Mouse (Mus musculus): ENCODE measurements around the gene Sept9.

Gene Sept9

GRCm38 (mm10) chr11:117349429-117350363, 150.2 kb downstream of the Sept9 start:
- no peak for DNase-seq (ENCODE audit: low spot score)

- DNase-seq (ENCODE audit: low spot score): no peak
Measured at GRCm38 (mm10) chr11:117350462-117351222, 151.2 kb downstream of the Sept9 start.

GRCm38 (mm10) chr11:117353126-117353525, 153.7 kb downstream of the Sept9 start:
- no peak for DNase-seq (ENCODE audit: low spot score)

GRCm38 (mm10) chr11:117354107-117354506, 154.6 kb downstream of the Sept9 start:
- no peak for DNase-seq (ENCODE audit: low spot score)

GRCm38 (mm10) chr11:117356937-117357336, 157.5 kb downstream of the Sept9 start:
- no peak for DNase-seq (ENCODE audit: low spot score)

- DNase-seq (ENCODE audit: low spot score): peak; percentile 80
Measured at GRCm38 (mm10) chr11:117357916-117358639, 158.6 kb downstream of the Sept9 start.

GRCm38 (mm10) chr11:117359161-117359560, 159.7 kb downstream of the Sept9 start:
- no peak for DNase-seq (ENCODE audit: low spot score)

GRCm38 (mm10) chr11:117359870-117360269, 160.4 kb downstream of the Sept9 start:
- peak; percentile 57 for DNase-seq (ENCODE audit: low spot score)

GRCm38 (mm10) chr11:117360561-117360960, 161.1 kb downstream of the Sept9 start:
- DNase-seq (ENCODE audit: low spot score): no peak

- no peak for DNase-seq (ENCODE audit: low spot score)
Measured at GRCm38 (mm10) chr11:117362307-117362706, 162.8 kb downstream of the Sept9 start.

GRCm38 (mm10) chr11:117363918-117364317, 164.5 kb downstream of the Sept9 start:
- no peak for DNase-seq (ENCODE audit: low spot score)

GRCm38 (mm10) chr11:117366426-117366825, 167.0 kb downstream of the Sept9 start:
- no peak for DNase-seq (ENCODE audit: low spot score)

GRCm38 (mm10) chr11:117366861-117367357, 167.4 kb downstream of the Sept9 start:
- DNase-seq (ENCODE audit: low spot score): no peak

- no peak for DNase-seq (ENCODE audit: low spot score)
Measured at GRCm38 (mm10) chr11:117367937-117368336, 168.5 kb downstream of the Sept9 start.

- DNase-seq (ENCODE audit: low spot score): no peak
Measured at GRCm38 (mm10) chr11:117369347-117369746, 169.9 kb downstream of the Sept9 start.

- DNase-seq (ENCODE audit: low spot score): no peak
Measured at GRCm38 (mm10) chr11:117370262-117370850, 170.9 kb downstream of the Sept9 start.

GRCm38 (mm10) chr11:117372537-117372936, 173.1 kb downstream of the Sept9 start:
- DNase-seq (ENCODE audit: low spot score): no peak

- no peak for DNase-seq (ENCODE audit: low spot score)
Measured at GRCm38 (mm10) chr11:117373195-117373594, 173.7 kb downstream of the Sept9 start.

- no peak for DNase-seq (ENCODE audit: low spot score)
Measured at GRCm38 (mm10) chr11:117373870-117374269, 174.4 kb downstream of the Sept9 start.

GRCm38 (mm10) chr11:117374288-117374687, 174.8 kb downstream of the Sept9 start:
- DNase-seq (ENCODE audit: low spot score): no peak

- no peak for DNase-seq (ENCODE audit: low spot score)
Measured at GRCm38 (mm10) chr11:117379774-117380173, 180.3 kb downstream of the Sept9 start.

GRCm38 (mm10) chr11:117384235-117384634, 184.8 kb downstream of the Sept9 start:
- DNase-seq (ENCODE audit: low spot score): no peak
